Mouse (Mus musculus) kidney, embryonic 14.5 days (tissue): ENCODE data around the gene Msi2. TPM values are rescaled to one million over a fixed set of nuclear protein-coding genes. Genes with fewer than 3 reads are reported as not detected.

Experiments
- ATAC-seq: fragments of 200-750 bp; cut with Nextera tagmentation; 2 replicates; pipeline ENCODE4 v1.8.0; 2017; ENCODE audit warnings: moderate number of reproducible peaks, mild to moderate bottlenecking, moderate TSS enrichment, moderate library complexity; ENCODE audit not compliant: low FRiP score, low TSS enrichment
- H3K27ac ChIP-seq: fragments of 300-500 bp; sonication (generic); 2 replicates; pipeline ENCODE4 v1.5.1; 2014; ENCODE audit warnings: low read depth, mild to moderate bottlenecking, low read length, moderate library complexity, mixed read lengths
- H3K27me3 ChIP-seq: fragments of 300-500 bp; sonication (generic); 2 replicates; pipeline ENCODE4 v1.6.1; 2014; ENCODE audit warnings: mild to moderate bottlenecking, low read length; ENCODE audit not compliant: control insufficient read depth, insufficient read depth
- H3K36me3 ChIP-seq: fragments of 300-500 bp; sonication (generic); 2 replicates; pipeline ENCODE4 v1.6.1; 2014; ENCODE audit warnings: low read length, mixed read lengths; ENCODE audit not compliant: control insufficient read depth, insufficient read depth
- H3K4me1 ChIP-seq: fragments of 300-500 bp; sonication (generic); 2 replicates; pipeline ENCODE4 v1.6.1; 2014; ENCODE audit warnings: low read length, mixed read lengths; ENCODE audit not compliant: control insufficient read depth, insufficient read depth
- H3K4me2 ChIP-seq: fragments of 300-500 bp; sonication (generic); replicated peaks from 2 replicates; pipeline ENCODE4 v1.6.1; 2014; ENCODE audit warnings: low read depth, mild to moderate bottlenecking, low read length
- H3K4me3 ChIP-seq: fragments of 300-500 bp; sonication (generic); 2 replicates; pipeline ENCODE4 v1.5.1; 2014; ENCODE audit warnings: mild to moderate bottlenecking, low read length
- H3K9ac ChIP-seq: fragments of 300-500 bp; sonication (generic); 2 replicates; pipeline ENCODE4 v1.6.1; 2014; ENCODE audit warnings: low read depth, mild to moderate bottlenecking, low read length, moderate library complexity
- H3K9me3 ChIP-seq: fragments of 300-500 bp; sonication (generic); 2 replicates; pipeline ENCODE4 v1.6.1; 2016; ENCODE audit warnings: low read length; ENCODE audit not compliant: control insufficient read depth
- WGBS: fragments of 180-500 bp; shearing (Covaris S2); extraction: QIAGEN DNeasy Blood & Tissue Kit; methylation state at CpG from one replicate; pipeline ENCODE4 v1.1.7; 2014; 5-methylcytosine and 5-hydroxymethylcytosine counted together
- polyA plus RNA-seq: library from polyadenylated mRNA; unstranded; fragments of >200 nt; fragmentation: Nextera tagmentation; extraction: Ambion mirVana; gene quantifications from 2 replicates; pipeline ENCODE4 v1.2.1, GENCODE M21; 2014

The Msi2 gene
- polyA plus RNA-seq, 1 experiment from 2014 or later = 30.8 TPM

DNA sequence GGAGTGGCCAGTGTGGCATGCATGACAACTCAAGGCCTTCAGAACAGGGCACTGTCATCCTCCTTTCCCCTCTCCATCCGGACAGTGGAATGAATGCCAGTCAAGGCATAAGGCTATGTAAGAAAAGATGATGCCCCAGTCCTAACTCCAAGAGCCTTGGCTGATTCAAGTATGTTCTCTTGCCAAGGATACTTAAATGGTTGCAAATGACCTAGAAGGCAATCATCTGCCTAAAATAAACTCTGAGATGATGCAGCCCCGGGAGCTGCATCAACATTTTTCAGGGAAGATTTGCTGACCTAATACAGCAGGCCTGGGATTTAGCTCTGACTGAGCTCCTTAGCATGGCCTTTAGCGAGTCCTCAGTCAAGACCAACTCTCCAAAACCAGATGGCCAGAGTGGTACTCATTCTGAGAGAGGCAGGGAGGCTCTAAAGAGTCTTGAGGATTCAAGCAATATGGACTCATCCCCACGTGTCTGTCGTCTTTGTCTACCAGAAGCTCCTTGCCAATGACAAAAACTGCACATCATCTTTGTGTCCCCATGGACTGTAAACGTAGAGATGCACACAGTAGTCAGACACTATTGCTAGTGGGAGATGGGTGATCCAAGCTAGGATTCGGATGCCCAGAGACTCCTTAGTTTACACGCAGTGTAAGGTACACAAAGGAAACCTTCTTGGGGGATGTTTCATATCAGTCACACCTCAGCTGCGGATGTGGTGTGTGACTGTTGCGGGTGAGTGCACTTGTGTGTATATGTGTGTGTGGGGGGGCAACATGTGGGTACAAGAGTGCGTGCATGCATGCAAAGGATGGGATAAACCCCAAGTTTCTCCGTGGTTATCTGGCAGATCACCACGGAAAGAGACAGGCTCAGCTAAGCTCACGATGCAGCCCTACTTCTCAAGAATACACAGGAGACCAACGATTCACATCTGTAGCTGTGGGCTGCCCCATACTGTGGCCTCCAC, 176.4 kb downstream of the Msi2 start:
- Histone ChIP-seq H3K27ac (no peak overlapping the region), H3K9ac (no peak overlapping the region), H3K4me1 (peaks cover 55% of the 10 kb centered on the region), H3K36me3 (no peaks in the 10 kb centered on the region), H3K4me3 (no peak overlapping the region), H3K4me2 (no peak overlapping the region), H3K9me3 (no peaks in the 10 kb centered on the region), H3K27me3 (no peaks in the 10 kb centered on the region)
- 84% methylated on average over 15 of the region's 15 CpGs for WGBS
- ATAC-seq = no peak

DNA sequence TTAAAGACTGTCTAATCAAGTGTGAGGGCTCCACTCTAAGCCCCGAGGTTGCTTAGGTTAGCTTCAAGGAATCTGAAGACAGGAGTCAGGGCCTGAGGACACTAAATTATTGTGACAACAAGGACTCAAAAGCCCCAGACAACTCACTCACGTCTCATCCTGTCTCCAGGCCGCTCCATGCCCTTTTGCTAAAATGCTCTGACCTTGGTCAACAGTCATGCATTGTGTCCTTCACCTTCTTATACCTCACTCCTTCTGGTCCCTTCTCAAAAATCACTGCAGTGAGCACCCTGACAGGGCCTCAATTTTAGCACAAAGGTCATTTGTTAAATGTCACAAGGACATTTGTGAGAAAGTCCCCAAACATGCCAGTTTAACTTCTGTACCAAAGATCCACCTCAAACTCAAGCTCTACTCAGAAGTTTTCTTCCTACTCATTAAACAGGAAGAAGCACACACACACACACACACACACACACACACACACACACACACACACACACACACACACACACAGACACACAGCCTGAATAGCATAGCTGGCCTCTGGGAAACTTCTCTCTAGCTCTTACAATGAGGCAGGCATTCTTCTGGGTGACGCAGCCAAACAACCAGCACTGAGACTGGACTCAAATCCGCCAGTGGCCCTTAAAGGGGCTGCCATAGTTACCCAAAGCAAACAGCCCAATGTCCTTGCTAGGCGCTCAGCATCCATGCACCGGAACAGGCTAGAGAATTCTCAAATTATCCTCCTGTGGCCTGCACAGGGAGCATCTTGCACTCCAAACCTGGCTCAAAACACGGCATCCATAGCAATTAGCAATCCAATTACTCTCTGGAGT, 178.5 kb downstream of the Msi2 start:
- Histone ChIP-seq H3K36me3 (no peaks in the 10 kb centered on the region), H3K4me3 (no peak overlapping the region), H3K27ac (peak overlapping the region; percentile 7; the same call in 1 of the 2 replicates), H3K27me3 (no peaks in the 10 kb centered on the region), H3K4me1 (peaks cover 51% of the 10 kb centered on the region), H3K9me3 (no peaks in the 10 kb centered on the region), H3K9ac (no peak overlapping the region), H3K4me2 (no peak overlapping the region)
- no peak for ATAC-seq
- 51% methylated on average over 8 of the region's 8 CpGs for WGBS

DNA sequence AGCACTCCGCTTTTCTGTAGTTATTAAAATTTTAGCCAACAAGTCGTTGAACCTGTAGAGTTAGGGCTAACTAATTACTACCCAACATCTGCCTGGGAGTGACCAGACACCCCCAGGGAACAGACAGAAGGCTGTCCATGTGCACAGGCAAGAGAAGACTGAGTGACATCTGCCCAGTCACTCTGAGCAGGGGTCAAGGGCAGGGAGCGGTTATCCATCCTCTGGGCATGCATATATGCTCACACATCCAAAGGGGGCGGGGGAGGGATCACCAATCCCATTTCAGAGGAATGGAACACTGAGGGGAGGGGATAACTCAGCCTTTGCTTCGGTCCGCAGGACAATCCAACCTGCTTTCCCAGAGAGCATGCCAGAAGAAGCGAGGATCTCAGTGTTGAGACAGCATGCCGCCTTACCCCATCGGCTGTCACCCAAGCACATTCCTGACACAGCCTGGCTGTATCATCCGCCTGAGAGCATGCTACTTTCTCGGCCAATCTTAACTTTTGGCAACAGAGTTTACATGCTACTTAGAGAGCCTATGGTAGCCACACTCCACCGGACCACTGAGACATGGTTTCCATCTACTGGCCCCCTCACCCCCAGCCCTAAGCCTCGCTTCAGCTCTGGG, 179.5 kb downstream of the Msi2 start:
- Histone ChIP-seq H3K9ac (no peak overlapping the region), H3K4me3 (no peak overlapping the region), H3K27me3 (no peaks in the 10 kb centered on the region), H3K9me3 (no peaks in the 10 kb centered on the region), H3K4me2 (no peak overlapping the region), H3K4me1 (peaks cover 55% of the 10 kb centered on the region), H3K36me3 (no peaks in the 10 kb centered on the region), H3K27ac (no peak overlapping the region)
- 74% methylated on average over 13 of the region's 13 CpGs for WGBS
- no peak for ATAC-seq

DNA sequence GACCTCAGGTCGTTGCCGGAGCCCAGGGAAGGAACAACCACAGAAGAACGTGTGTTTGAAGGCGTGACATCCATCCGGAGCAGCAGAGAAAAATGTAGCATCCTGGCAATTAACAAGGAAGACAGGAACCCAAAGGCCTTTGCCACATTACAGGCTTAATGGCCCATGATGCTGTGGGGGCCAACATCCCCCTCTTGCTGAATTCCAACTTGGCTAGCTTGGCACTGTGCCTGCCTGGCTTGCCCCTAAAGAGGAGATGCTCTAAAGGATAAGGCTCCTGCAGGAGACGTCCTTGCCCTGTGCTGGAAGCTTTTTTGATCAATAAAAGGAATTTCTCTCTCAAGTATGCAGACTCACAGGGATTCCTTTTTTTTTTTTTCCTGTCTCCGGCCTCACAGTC, 181.0 kb downstream of the Msi2 start:
- 41% methylated on average over 7 of the region's 7 CpGs for WGBS
- Histone ChIP-seq H3K27ac (no peak overlapping the region), H3K36me3 (no peaks in the 10 kb centered on the region), H3K9me3 (no peaks in the 10 kb centered on the region), H3K4me3 (no peak overlapping the region), H3K4me2 (no peak overlapping the region), H3K4me1 (peaks cover 43% of the 10 kb centered on the region), H3K9ac (no peak overlapping the region), H3K27me3 (no peaks in the 10 kb centered on the region)
- ATAC-seq = no peak

DNA sequence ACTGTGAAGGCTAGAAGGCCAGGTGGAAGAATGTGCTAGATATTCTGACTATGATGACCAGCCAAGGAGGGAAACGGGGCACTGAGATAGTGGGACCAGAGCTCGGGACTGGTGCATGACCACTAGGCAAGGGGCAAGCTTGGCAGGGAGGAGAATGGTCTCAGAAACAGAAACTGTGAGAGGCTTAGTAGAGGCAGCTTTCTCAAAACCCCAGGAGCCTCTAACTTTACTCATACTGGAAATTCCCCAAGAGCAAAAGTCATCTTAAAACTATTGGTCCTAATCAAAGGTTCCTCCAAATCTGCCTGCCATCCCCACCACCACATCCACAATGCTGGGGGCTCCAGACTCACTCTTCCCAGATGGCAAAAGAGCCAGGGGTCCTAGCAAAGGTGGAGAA, 181.5 kb downstream of the Msi2 start:
- Histone ChIP-seq H3K4me2 (no peak overlapping the region), H3K9ac (no peak overlapping the region), H3K4me3 (no peak overlapping the region), H3K4me1 (peaks cover 42% of the 10 kb centered on the region), H3K27me3 (no peaks in the 10 kb centered on the region), H3K9me3 (no peaks in the 10 kb centered on the region), H3K36me3 (no peaks in the 10 kb centered on the region), H3K27ac (no peak overlapping the region)
- no peak for ATAC-seq
- WGBS = 94% methylated on average over 2 of the region's 2 CpGs

DNA sequence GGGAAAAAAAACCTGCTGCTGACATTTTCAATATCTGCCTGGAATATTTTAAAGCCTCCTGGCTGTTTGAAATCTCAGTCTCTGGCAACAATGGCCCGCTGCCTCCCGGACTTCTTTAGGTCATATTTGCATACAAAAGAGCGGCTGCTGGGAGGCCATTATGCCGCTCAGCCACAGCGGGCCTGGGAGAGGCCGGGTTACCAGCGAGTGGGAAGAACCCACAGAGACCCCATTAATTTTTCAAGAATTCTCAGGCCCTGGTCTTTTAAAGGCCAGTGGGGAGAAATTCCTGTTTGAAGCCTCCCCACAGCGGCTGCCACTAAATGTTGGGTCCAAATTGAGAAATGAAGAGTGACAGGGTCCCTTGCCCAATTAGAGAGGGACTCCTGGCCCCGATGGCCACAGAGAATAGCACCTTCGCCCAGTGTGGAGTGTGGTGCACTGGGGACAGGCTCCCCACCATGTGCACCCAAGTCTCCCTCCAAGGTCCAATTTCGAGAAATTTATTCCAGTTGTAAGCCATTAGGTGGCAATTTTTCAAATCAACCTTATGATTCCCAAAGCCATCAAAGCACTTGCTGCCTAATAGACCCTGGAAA, 183.9 kb downstream of the Msi2 start:
- 18% methylated on average over 11 of the region's 11 CpGs for WGBS
- Histone ChIP-seq H3K9ac (no peak overlapping the region), H3K27me3 (no peaks in the 10 kb centered on the region), H3K36me3 (no peaks in the 10 kb centered on the region), H3K4me1 (peaks cover 33% of the 10 kb centered on the region), H3K4me3 (no peak overlapping the region), H3K9me3 (no peaks in the 10 kb centered on the region), H3K4me2 (no peak overlapping the region), H3K27ac (no peak overlapping the region)
- no peak for ATAC-seq

DNA sequence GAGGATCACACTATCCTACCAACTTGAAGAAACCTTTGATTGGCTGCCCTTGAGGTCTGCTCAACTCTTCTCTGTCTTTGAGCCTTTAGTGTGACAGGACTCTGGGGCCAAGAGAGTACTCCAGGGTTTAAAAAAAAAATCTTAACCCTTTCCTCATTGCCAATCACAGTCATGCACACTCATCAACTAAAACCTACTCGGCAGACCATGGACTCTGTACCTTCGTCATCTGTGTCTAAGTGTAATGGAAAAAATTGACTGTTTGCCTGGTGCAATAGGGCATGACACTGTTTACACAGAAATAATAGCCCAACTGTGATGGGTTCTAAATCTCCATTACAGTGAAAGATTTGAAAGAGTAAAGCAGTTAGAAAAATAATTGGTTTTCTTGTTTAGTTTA, 186.3 kb downstream of the Msi2 start:
- H3K4me3 ChIP-seq = no peak overlapping the region
- no peak overlapping the region for H3K9ac ChIP-seq
- H3K36me3 ChIP-seq = no peaks in the 10 kb centered on the region
- no peak for ATAC-seq
- no peaks in the 10 kb centered on the region for H3K9me3 ChIP-seq
- H3K4me1 ChIP-seq = peaks cover 40% of the 10 kb centered on the region
- no peak overlapping the region for H3K4me2 ChIP-seq
- H3K27me3 ChIP-seq = no peaks in the 10 kb centered on the region
- H3K27ac ChIP-seq = no peak overlapping the region
- 39% methylated on average over 2 of the region's 2 CpGs for WGBS

DNA sequence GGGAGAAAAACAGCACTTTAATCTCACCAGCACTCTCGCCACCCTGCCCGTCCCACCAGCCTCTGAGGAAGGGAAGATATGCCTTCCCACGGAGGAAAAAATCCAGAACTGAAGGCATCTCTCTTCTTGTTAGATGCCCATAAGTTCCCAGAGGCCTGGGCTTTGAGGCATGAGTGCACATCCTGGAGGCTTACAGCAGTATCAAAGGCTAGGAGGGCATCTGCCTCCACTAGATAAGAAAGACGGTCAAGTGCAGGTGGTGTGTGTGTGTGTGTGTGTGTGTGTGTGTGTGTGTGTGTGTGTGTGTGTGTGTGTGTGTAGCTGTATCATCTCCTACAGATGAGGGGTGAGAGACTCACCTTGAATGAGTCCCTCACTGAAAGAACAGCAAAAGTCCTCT, 188.3 kb downstream of the Msi2 start:
- no peak overlapping the region for H3K4me2 ChIP-seq
- no peaks in the 10 kb centered on the region for H3K9me3 ChIP-seq
- no peaks in the 10 kb centered on the region for H3K27me3 ChIP-seq
- H3K4me3 ChIP-seq = no peak overlapping the region
- peaks cover 52% of the 10 kb centered on the region for H3K4me1 ChIP-seq
- no peak for ATAC-seq
- H3K27ac ChIP-seq = no peak overlapping the region
- no peaks in the 10 kb centered on the region for H3K36me3 ChIP-seq
- WGBS = 81% methylated on average over 4 of the region's 4 CpGs
- H3K9ac ChIP-seq = no peak overlapping the region
